Comparison of ENCODE assay signal across 1 mouse cellular context in genomic region chr1:36555798-36556395, GRCm38 (mm10).
TF ChIP-seq lines count a peak whose summit lies in the region.

No protein-coding gene starts in this region.

TF ChIP-seq in MEL, 35 proteins besides CTCF, POLR2A, EP300 and RAD21:
- TF ChIP-seq E2F4 (IDR thresholded peaks at IDR 0.05; ENCODE audit: borderline replicate concordance, low read depth, low read length), result no peak
- no peak for TF ChIP-seq GABPA (IDR thresholded peaks at IDR 0.05; ENCODE audit: low read depth, low read length)
- TF ChIP-seq MAFK (IDR thresholded peaks at IDR 0.05; ENCODE audit: borderline replicate concordance, low read depth, low read length), result no peak
- TF ChIP-seq ZKSCAN1 (IDR thresholded peaks at IDR 0.05; ENCODE audit: low read depth, low read length), result no peak
- no peak for TF ChIP-seq MYC (IDR thresholded peaks at IDR 0.05; ENCODE audit: low read depth, low read length)
- no peak for TF ChIP-seq TBP (IDR thresholded peaks at IDR 0.05; ENCODE audit: low read depth, low read length)
- no peak for TF ChIP-seq UBTF (IDR thresholded peaks at IDR 0.05; ENCODE audit: borderline replicate concordance, insufficient read depth, low read depth, low read length)
- no peak for TF ChIP-seq MYB (IDR thresholded peaks at IDR 0.05; ENCODE audit: low read depth, low read length)
- no peak for TF ChIP-seq CHD1 (IDR thresholded peaks at IDR 0.05; ENCODE audit: low read depth, low read length)
- no peak for TF ChIP-seq GATA1 (IDR thresholded peaks at IDR 0.05; ENCODE audit: low read depth, low read length)
- TF ChIP-seq HCFC1 (IDR thresholded peaks at IDR 0.05; ENCODE audit: low read depth, low read length), result no peak
- no peak for TF ChIP-seq SIN3A (IDR thresholded peaks at IDR 0.05; ENCODE audit: low read length)
- no peak for TF ChIP-seq SMC3 (IDR thresholded peaks at IDR 0.05; ENCODE audit: low read depth, low read length)
- no peak for TF ChIP-seq MAX (IDR thresholded peaks at IDR 0.05; ENCODE audit: low read length)
- no peak for TF ChIP-seq TCF12 (IDR thresholded peaks at IDR 0.05; ENCODE audit: low read depth, low read length)
- no peak for TF ChIP-seq ZNF384 (IDR thresholded peaks at IDR 0.05; ENCODE audit: low read depth, low read length)
- no peak for TF ChIP-seq JUND (IDR thresholded peaks at IDR 0.05; ENCODE audit: low read depth, low read length)
- no peak for TF ChIP-seq NELFE (IDR thresholded peaks at IDR 0.05; ENCODE audit: low read depth, low read length)
